Mouse (Mus musculus) CH12.LX (cell line): Measurements from ENCODE around the gene Pde6d. TPM values are rescaled to one million over a fixed set of nuclear protein-coding genes. Genes with fewer than 3 reads are reported as not detected.

Source experiments
- DNase-seq: peaks from one replicate; pipeline ENCODE4 v3.0.0-alpha.2; 2013; ENCODE audit errors: extremely low read depth
- H3K27ac ChIP-seq: 2 replicates; pipeline ENCODE4 v1.5.1; 2012; ENCODE audit warnings: low read depth, mild to moderate bottlenecking, control low read depth, moderate library complexity; ENCODE audit not compliant: insufficient read depth
- H3K27me3 ChIP-seq: replicated peaks from 2 replicates; pipeline ENCODE3; 2012; ENCODE audit warnings: inconsistent platforms
- H3K36me3 ChIP-seq, 2 experiments: replicated peaks in 1 of 2; 2 replicates each; pipeline versions ENCODE3 to v1.6.1; 2012; ENCODE audit warnings: inconsistent platforms in 1 of 2, low read length in 1 of 2, mild to moderate bottlenecking in 1 of 2, mixed read lengths in 1 of 2, moderate library complexity in 1 of 2; ENCODE audit not compliant: control insufficient read depth in 1 of 2, insufficient read depth in 1 of 2
- H3K4me1 ChIP-seq, 2 experiments: 2 replicates each; pipeline ENCODE4 v1.6.1; 2012; ENCODE audit warnings: inconsistent platforms in 1 of 2, moderate library complexity in 1 of 2; ENCODE audit not compliant: insufficient read depth in 2 of 2, control insufficient read depth in 1 of 2
- H3K4me2 ChIP-seq: 2 replicates; pipeline ENCODE4 v1.6.1; 2012; ENCODE audit warnings: low read depth, mild to moderate bottlenecking, control low read depth; ENCODE audit not compliant: poor library complexity, insufficient read depth, severe bottlenecking
- H3K4me3 ChIP-seq, 3 experiments: fragments of 150-350 bp in 1 of 3; sonication (generic) in 1 of 3; replicated peaks in 1 of 3; 2 replicates each; pipeline versions ENCODE3 to v1.5.1; 2011 to 2012; ENCODE audit warnings: low read depth in 2 of 3, low read length in 2 of 3, mild to moderate bottlenecking in 2 of 3, moderate library complexity in 2 of 3, control low read depth in 1 of 3, improper control_type of control experiment in 1 of 3, inconsistent platforms in 1 of 3, mixed read lengths in 1 of 3; ENCODE audit not compliant: poor library complexity in 1 of 3
- H3K79me2 ChIP-seq: replicated peaks from 2 replicates; pipeline ENCODE4 v1.6.1; 2012; ENCODE audit warnings: mild to moderate bottlenecking, moderate library complexity; ENCODE audit not compliant: control insufficient read depth, poor library complexity, insufficient read depth, severe bottlenecking; ENCODE audit errors: extremely low read depth
- H3K9ac ChIP-seq: 2 replicates; pipeline ENCODE4 v1.6.1; 2012; ENCODE audit warnings: low read depth, mild to moderate bottlenecking, control low read depth, moderate library complexity; ENCODE audit not compliant: insufficient read depth
- H3K9me3 ChIP-seq: replicated peaks from 2 replicates; pipeline ENCODE3; 2012; ENCODE audit warnings: low read length, inconsistent platforms, mixed read lengths
- BHLHE40 ChIP-seq: IDR thresholded peaks from 2 replicates; pipeline ENCODE4 v1.6.1; 2011; ENCODE audit warnings: mild to moderate bottlenecking, low read depth, low read length, improper control_type of control experiment
- CHD2 ChIP-seq: IDR thresholded peaks from 2 replicates; pipeline ENCODE4 v1.6.1; 2011; ENCODE audit warnings: low read length, improper control_type of control experiment
- E2F4 ChIP-seq: IDR thresholded peaks from 2 replicates; pipeline ENCODE4 v1.6.1; 2011; ENCODE audit warnings: low read depth, low read length, improper control_type of control experiment; ENCODE audit not compliant: insufficient replicate concordance
- ELF1 ChIP-seq: IDR thresholded peaks from 2 replicates; pipeline ENCODE4 v1.6.1; 2014; ENCODE audit warnings: low read depth, mild to moderate bottlenecking, inconsistent platforms, low read length, improper control_type of control experiment
- EP300 ChIP-seq: IDR thresholded peaks from 2 replicates; pipeline ENCODE4 v1.6.1; 2011; ENCODE audit warnings: low read length, improper control_type of control experiment
- ETS1 ChIP-seq: conservative IDR thresholded peaks from 2 replicates; pipeline ENCODE4 v1.6.1; 2012; ENCODE audit warnings: low read depth, mild to moderate bottlenecking, inconsistent platforms, low read length, improper control_type of control experiment, moderate library complexity
- JUND ChIP-seq: conservative IDR thresholded peaks from 2 replicates; pipeline ENCODE4 v1.6.1; 2011; ENCODE audit warnings: low read depth, low read length, improper control_type of control experiment
- KAT2A ChIP-seq: IDR thresholded peaks from 2 replicates; pipeline ENCODE4 v1.6.1; 2012; ENCODE audit warnings: low read length, improper control_type of control experiment, inconsistent platforms; ENCODE audit not compliant: insufficient replicate concordance
- MAFK ChIP-seq: IDR thresholded peaks from 2 replicates; pipeline ENCODE4 v1.6.1; 2011; ENCODE audit warnings: low read length, improper control_type of control experiment; ENCODE audit not compliant: insufficient replicate concordance
- MAX ChIP-seq: IDR thresholded peaks from 2 replicates; pipeline ENCODE4 v1.6.1; 2011; ENCODE audit warnings: low read length, improper control_type of control experiment
- MAZ ChIP-seq: IDR thresholded peaks from 2 replicates; pipeline ENCODE4 v1.6.1; 2012; ENCODE audit warnings: low read depth, mild to moderate bottlenecking, inconsistent platforms, low read length, improper control_type of control experiment, moderate library complexity
- MEF2A ChIP-seq: IDR thresholded peaks from 2 replicates; pipeline ENCODE4 v1.6.1; 2014; ENCODE audit warnings: low read depth, mild to moderate bottlenecking, inconsistent platforms, low read length, improper control_type of control experiment, borderline replicate concordance
- MYC ChIP-seq: IDR thresholded peaks from 2 replicates; pipeline ENCODE4 v1.6.1; 2011; ENCODE audit warnings: low read depth, mild to moderate bottlenecking, improper control_type of control experiment, low read length
- PAX5 ChIP-seq: IDR thresholded peaks from 2 replicates; pipeline ENCODE4 v1.6.1; 2012; ENCODE audit warnings: low read length, inconsistent platforms, mixed read lengths
- POLR2A ChIP-seq: IDR thresholded peaks from 2 replicates; pipeline ENCODE4 v1.6.1; 2011; ENCODE audit warnings: low read depth, mild to moderate bottlenecking, improper control_type of control experiment, low read length
- RAD21 ChIP-seq: IDR thresholded peaks from 2 replicates; pipeline ENCODE4 v1.6.1; 2011; ENCODE audit warnings: low read depth, mild to moderate bottlenecking, low read length, improper control_type of control experiment, moderate library complexity
- RCOR1 ChIP-seq: conservative IDR thresholded peaks from 2 replicates; pipeline ENCODE4 v1.6.1; 2012; ENCODE audit warnings: low read depth, mild to moderate bottlenecking, inconsistent platforms, low read length, improper control_type of control experiment
- SMC3 ChIP-seq: IDR thresholded peaks from 2 replicates; pipeline ENCODE4 v1.6.1; 2011; ENCODE audit warnings: low read depth, low read length, improper control_type of control experiment
- UBTF ChIP-seq: IDR thresholded peaks from 2 replicates; pipeline ENCODE4 v1.6.1; 2012; ENCODE audit warnings: low read depth, mild to moderate bottlenecking, inconsistent platforms, low read length, improper control_type of control experiment, moderate library complexity
- USF2 ChIP-seq: conservative IDR thresholded peaks from 2 replicates; pipeline ENCODE4 v1.6.1; 2011; ENCODE audit warnings: low read depth, low read length, improper control_type of control experiment
- ZC3H11A ChIP-seq: IDR thresholded peaks from 2 replicates; pipeline ENCODE4 v1.6.1; 2012; ENCODE audit warnings: low read depth, mild to moderate bottlenecking, inconsistent platforms, low read length, improper control_type of control experiment
- ZKSCAN1 ChIP-seq: IDR thresholded peaks from 2 replicates; pipeline ENCODE4 v1.6.1; 2012; ENCODE audit warnings: low read depth, inconsistent platforms, low read length, improper control_type of control experiment, borderline replicate concordance
- ZMIZ1 ChIP-seq: IDR thresholded peaks from 2 replicates; pipeline ENCODE4 v1.6.1; 2012; ENCODE audit warnings: low read depth, mild to moderate bottlenecking, inconsistent platforms, low read length, improper control_type of control experiment
- ZNF384 ChIP-seq: IDR thresholded peaks from 2 replicates; pipeline ENCODE4 v1.6.1; 2012; ENCODE audit warnings: low read depth, low read length, improper control_type of control experiment, inconsistent platforms
- dilution Hi-C: fragments of 300-500 bp; cut with MboI; formaldehyde crosslinking; loops from 2 replicates; pipeline ENCODE4 v1.14.3; 2020; ENCODE audit warnings: low sequenced_read_pairs; ENCODE audit not compliant: extremely low pct_unique_long_range_greater_than_20kb, extremely low pct_ligation_motif_present
- in situ Hi-C: fragments of 300-500 bp; cut with MboI; formaldehyde crosslinking; loops from 3 replicates; pipeline ENCODE4 v1.14.3; 2019; ENCODE audit warnings: low sequenced_read_pairs, low pct_ligation_motif_present, low pct_unique_long_range_greater_than_20kb, mixed read lengths
- polyA plus RNA-seq: library from polyadenylated mRNA; unstranded; fragments of >175 nt; gene quantifications from 2 replicates; pipeline ENCODE4 v1.2.1, GENCODE M21; 2012; ENCODE audit warnings: low read depth; ENCODE audit not compliant: insufficient read length
- total RNA-seq, 2 experiments: library from RNA; depleted of rRNA; stranded (reverse); fragments of 300-350 nt in 1 of 2; fragments of >200 nt in 1 of 2; gene quantifications; 2 replicates each; pipeline ENCODE4 v1.2.3; 2012 to 2014

Gene Pde6d
- total and polyA plus RNA-seq, 3 experiments: 7.1 to 23.2 (median 20.8) TPM

DNA sequence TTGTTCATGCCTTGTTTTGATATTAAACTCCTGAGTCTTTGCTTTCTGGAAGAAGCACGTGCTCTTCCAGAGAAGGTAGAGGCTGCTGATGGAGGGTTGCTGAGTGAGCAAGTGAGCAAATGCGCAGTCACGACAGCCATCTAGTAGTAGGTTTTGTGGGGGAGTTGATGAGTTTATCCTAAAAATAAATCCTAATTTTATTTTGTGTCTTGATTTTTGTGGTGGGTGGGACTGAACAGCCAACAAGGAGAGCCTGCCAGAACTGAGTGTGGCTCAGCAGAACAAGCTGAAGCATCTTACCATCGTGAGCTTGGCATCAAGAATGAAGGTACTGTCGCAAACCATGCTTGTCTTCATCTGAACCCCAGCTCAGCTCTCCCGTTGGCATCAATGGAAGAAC lies 14.1 kb upstream of the Pde6d start:
- TF ChIP-seq KAT2A (no peak), ELF1 (no peak), MAFK (no peak), CHD2 (no peak), PAX5 (no peak), ETS1 (no peak), ZNF384 (no peak), MYC (no peak), ZC3H11A (no peak), RCOR1 (no peak), POLR2A (no peak), RAD21 (no peak)
- H3K4me1 ChIP-seq: peaks cover 2 to 17% of the 10 kb centered on the region in 2 experiments
- H3K9ac ChIP-seq: no peak overlapping the region
- dilution Hi-C loops (no loop called here), in situ Hi-C loops (no loop called here)
- DNase-seq: no peak
- no peak overlapping the region for H3K27ac ChIP-seq
- H3K36me3 ChIP-seq: peaks cover 57 to 91% of the 10 kb centered on the region in 2 experiments
- H3K27me3 ChIP-seq: no peaks in the 10 kb centered on the region
- H3K9me3 ChIP-seq: no peaks in the 10 kb centered on the region
- no peaks in the 10 kb centered on the region; the same call in 1 of the 2 replicates for H3K79me2 ChIP-seq
- no peak overlapping the region for H3K4me3 ChIP-seq
- H3K4me2 ChIP-seq: no peak overlapping the region

DNA sequence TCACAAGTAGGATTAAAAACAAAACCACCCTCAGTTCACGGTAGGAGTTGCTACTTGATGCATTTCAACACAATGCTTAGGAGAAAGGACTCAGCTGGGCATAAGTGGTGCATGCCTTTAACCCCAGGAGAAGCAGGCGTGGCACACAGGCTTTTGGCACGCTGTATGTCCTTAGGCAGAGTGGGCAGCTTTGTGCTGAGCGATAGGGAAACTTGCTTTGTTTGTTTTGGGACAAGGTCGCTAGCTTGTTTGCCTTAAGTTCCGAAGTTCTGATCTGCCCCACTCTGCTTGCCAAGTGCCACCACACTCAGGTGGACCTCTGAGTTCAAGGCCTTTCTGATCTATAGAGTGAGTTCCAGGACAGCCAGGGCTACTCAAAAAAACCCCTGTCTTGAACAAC lies 12.9 kb upstream of the Pde6d start:
- Histone ChIP-seq H3K4me3 (no peak overlapping the region), H3K79me2 (no peaks in the 10 kb centered on the region; the same call in 1 of the 2 replicates), H3K36me3 (peaks cover 53 to 90% of the 10 kb centered on the region in 2 experiments), H3K27me3 (no peaks in the 10 kb centered on the region), H3K27ac (no peak overlapping the region), H3K4me1 (peaks cover 2 to 17% of the 10 kb centered on the region in 2 experiments), H3K4me2 (no peak overlapping the region), H3K9me3 (no peaks in the 10 kb centered on the region), H3K9ac (no peak overlapping the region)
- DNase-seq: no peak
- in situ Hi-C loops (no loop called here), dilution Hi-C loops (no loop called here)
- no peak for TF ChIP-seq MEF2A
- TF ChIP-seq MAZ: no peak
- TF ChIP-seq ZC3H11A: no peak
- no peak for TF ChIP-seq POLR2A
- TF ChIP-seq MAX: no peak
- no peak for TF ChIP-seq EP300
- TF ChIP-seq ZKSCAN1: no peak
- TF ChIP-seq RCOR1: no peak
- no peak for TF ChIP-seq UBTF
- TF ChIP-seq E2F4: no peak
- no peak for TF ChIP-seq USF2
- no peak for TF ChIP-seq SMC3
- no peak for TF ChIP-seq BHLHE40
- TF ChIP-seq JUND: no peak
- TF ChIP-seq MAFK: no peak
- no peak for TF ChIP-seq ZMIZ1
